In genomic region chr17:79543907-79544522, GRCm38 (mm10) we compare ENCODE assay signal across 8 mouse cellular contexts.
DNase-seq lines count a peak whose midpoint lies in the region; ATAC-seq lines count a peak whose summit lies in the region.

No protein-coding gene starts in this region.

- H3K4me1 ChIP-seq in heart, embryonic 11.5 days (ENCODE audit: control insufficient read depth, insufficient read depth, low read length): no peaks in the 10 kb centered on the region
- no peaks in the 10 kb centered on the region for H3K4me1 ChIP-seq in midbrain, embryonic 16.5 days (ENCODE audit: control insufficient read depth, insufficient read depth, low read length)

- no peaks in the 10 kb centered on the region for H3K27me3 ChIP-seq in heart, embryonic 11.5 days (ENCODE audit: control insufficient read depth, insufficient read depth, low read length)
- no peaks in the 10 kb centered on the region for H3K27me3 ChIP-seq in midbrain, embryonic 16.5 days (ENCODE audit: control insufficient read depth, insufficient read depth, low read depth, low read length)

- 66% methylated on average over 7 of the region's 7 CpGs for WGBS in heart, embryonic 11.5 days (ENCODE audit: insufficient replicate concordance)
- 72% methylated on average over 7 of the region's 7 CpGs for WGBS in midbrain, embryonic 16.5 days

- H3K36me3 ChIP-seq in heart, embryonic 11.5 days (ENCODE audit: control insufficient read depth, insufficient read depth, low read length): no peaks in the 10 kb centered on the region
- H3K36me3 ChIP-seq in midbrain, embryonic 16.5 days (ENCODE audit: control insufficient read depth, insufficient read depth, low read length): no peaks in the 10 kb centered on the region

- H3K9me3 ChIP-seq in heart, embryonic 11.5 days (replicated peaks; ENCODE audit: control insufficient read depth, low read length): no peaks in the 10 kb centered on the region
- H3K9me3 ChIP-seq in midbrain, embryonic 16.5 days (replicated peaks; ENCODE audit: control insufficient read depth, low read length, poor library complexity, severe bottlenecking): no peaks in the 10 kb centered on the region

- intact Hi-C loops in left cerebral cortex, postnatal 4 days (cut with DNase I): no loop called here

- DNase-seq in left cerebral cortex, postnatal 4 days: peak; percentile 88
- no peak for DNase-seq in left cerebral cortex, adult 8-10 months (ENCODE audit: low spot score in 2 of 2)
- peak; percentile 46 for DNase-seq in cerebellum, adult 9-10 months
- peak; percentile 65 to 77 for DNase-seq in kidney, postnatal 25 days
- DNase-seq in spleen, postnatal 36 days (ENCODE audit: low spot score in 2 of 2): no peak
- no peak for DNase-seq in embryo, embryonic 11 days

- H3K4me2 ChIP-seq in heart, embryonic 11.5 days: no peak overlapping the region
- no peak overlapping the region for H3K4me2 ChIP-seq in midbrain, embryonic 16.5 days (ENCODE audit: low read length)

- no peak overlapping the region for H3K4me3 ChIP-seq in heart, embryonic 11.5 days (ENCODE audit: low read depth, low read length)
- no peak overlapping the region for H3K4me3 ChIP-seq in midbrain, embryonic 16.5 days (ENCODE audit: low read depth, low read length)

- H3K27ac ChIP-seq in heart, embryonic 11.5 days (ENCODE audit: low read depth, low read length): peak overlapping the region; percentile 24; the same call in 1 of the 2 replicates
- H3K27ac ChIP-seq in midbrain, embryonic 16.5 days (ENCODE audit: low read length): no peak overlapping the region

- ATAC-seq in heart, embryonic 11.5 days (replicated peaks; ENCODE audit: insufficient number of reproducible peaks, low FRiP score, low TSS enrichment): no peak; the same call in 1 of the 2 replicates
- ATAC-seq in midbrain, embryonic 16.5 days: peak; percentile 54; the same call in 1 of the 2 replicates

- H3K9ac ChIP-seq in heart, embryonic 11.5 days (ENCODE audit: low read depth, low read length): no peak overlapping the region
- no peak overlapping the region for H3K9ac ChIP-seq in midbrain, embryonic 16.5 days (ENCODE audit: low read depth, low read length)

Comparison
In these comparisons a context has a peak if more than half of its experiments do, and no peak if none do; other contexts are left out.
1. DNase-seq: peak in left cerebral cortex, postnatal 4 days (single experiment), cerebellum, adult 9-10 months (single experiment) and kidney, postnatal 25 days (2 of 2); none in left cerebral cortex, adult 8-10 months (0 of 2), spleen, postnatal 36 days (0 of 2) and embryo, embryonic 11 days (single experiment).